Mouse (Mus musculus): Measurements from ENCODE around the gene Sgf29. TPM values are rescaled to one million over a fixed set of nuclear protein-coding genes. Genes with fewer than 3 reads are reported as not detected.
"Not testable (repeated sequence)": the region's sequence is repeated elsewhere in the genome, so short reads cannot be mapped to it uniquely, and the experiment has no call there.

Sgf29 gene
- total RNA-seq, 2 experiments from 2014 or later = 27.8 to 28.4 TPM

GRCm38 (mm10) chr7:126625369-126625768 lies 23.7 kb upstream of the Sgf29 start:
- DNase-seq (ENCODE audit: low spot score in 2 of 2) = peak; percentile 12 to 27
- peak overlapping the region; percentile 4; the same call in 1 of the 2 replicates for H3K4me3 ChIP-seq
- no peak for TF ChIP-seq CTCF (conservative IDR thresholded peaks at IDR 0.05)
- H3K27ac ChIP-seq = peak overlapping the region; percentile 36; the same call in 1 of the 2 replicates

GRCm38 (mm10) chr7:126625807-126626600 lies 23.1 kb upstream of the Sgf29 start:
- TF ChIP-seq CTCF (conservative IDR thresholded peaks at IDR 0.05) = no peak
- no peak for DNase-seq (ENCODE audit: low spot score in 2 of 2)
- Histone ChIP-seq H3K27ac (0 out of 2 replicates have a peak overlapping the region, but pooled peaks have one; percentile 7), H3K4me3 (no peak overlapping the region)

- no peak for DNase-seq (ENCODE audit: low spot score in 2 of 2)
- Histone ChIP-seq H3K4me3 (no peak overlapping the region), H3K27ac (no peak overlapping the region)
- TF ChIP-seq CTCF (conservative IDR thresholded peaks at IDR 0.05) = no peak
Measured at GRCm38 (mm10) chr7:126628111-126628510, 21.0 kb upstream of the Sgf29 start.

GRCm38 (mm10) chr7:126629915-126630314 lies 19.2 kb upstream of the Sgf29 start:
- no peak overlapping the region for H3K4me3 ChIP-seq
- DNase-seq (ENCODE audit: low spot score in 2 of 2) = no peak
- TF ChIP-seq CTCF (conservative IDR thresholded peaks at IDR 0.05) = no peak
- H3K27ac ChIP-seq = no peak overlapping the region

GRCm38 (mm10) chr7:126630824-126631518 lies 18.1 kb upstream of the Sgf29 start, which contains the start of gene Nupr1:
Gene Nupr1 (minus strand): TSS chr7:126630861.
- H3K27ac ChIP-seq = no peak within 1 kb of the TSS
- no peak within 1 kb of the TSS for H3K4me3 ChIP-seq
- no peak for TF ChIP-seq CTCF (conservative IDR thresholded peaks at IDR 0.05)
- no peak for DNase-seq (ENCODE audit: low spot score in 2 of 2)

- TF ChIP-seq CTCF (conservative IDR thresholded peaks at IDR 0.05) = no peak
- Histone ChIP-seq H3K4me3 (no peak overlapping the region), H3K27ac (no peak overlapping the region)
- DNase-seq (ENCODE audit: low spot score in 2 of 2) = no peak
Measured at GRCm38 (mm10) chr7:126632478-126632877, 16.6 kb upstream of the Sgf29 start.

- no peak for TF ChIP-seq CTCF (conservative IDR thresholded peaks at IDR 0.05)
- no peak overlapping the region for H3K4me3 ChIP-seq
- no peak overlapping the region for H3K27ac ChIP-seq
- DNase-seq (ENCODE audit: low spot score in 2 of 2) = no peak
Measured at GRCm38 (mm10) chr7:126635375-126635774, 13.7 kb upstream of the Sgf29 start.

GRCm38 (mm10) chr7:126636733-126637520 lies 12.2 kb upstream of the Sgf29 start:
- DNase-seq (ENCODE audit: low spot score in 2 of 2) = peak in 1 of 2 experiments; percentile 52

GRCm38 (mm10) chr7:126642545-126643243 lies 6.4 kb upstream of the Sgf29 start:
- TF ChIP-seq CTCF (conservative IDR thresholded peaks at IDR 0.05) = peak; percentile 47
- DNase-seq (ENCODE audit: low spot score in 2 of 2) = no peak
- Histone ChIP-seq H3K4me3 (no peak overlapping the region), H3K27ac (no peak overlapping the region)

More at GRCm38 (mm10) chr7:126636733-126637520, 12.2 kb upstream of the Sgf29 start:
- no peak overlapping the region for H3K27ac ChIP-seq
- no peak overlapping the region for H3K4me3 ChIP-seq
- peak; percentile 89 for TF ChIP-seq CTCF (conservative IDR thresholded peaks at IDR 0.05)

GRCm38 (mm10) chr7:126643244-126643617 lies 5.9 kb upstream of the Sgf29 start:
- TF ChIP-seq CTCF (conservative IDR thresholded peaks at IDR 0.05) = peak; percentile 79
- DNase-seq (ENCODE audit: low spot score in 2 of 2) = peak in 1 of 2 experiments; percentile 46
- H3K27ac ChIP-seq, H3K4me3 ChIP-seq: not testable (repeated sequence)

GRCm38 (mm10) chr7:126644345-126644744 lies 4.8 kb upstream of the Sgf29 start:
- Histone ChIP-seq H3K4me3 (no peak overlapping the region), H3K27ac (no peak overlapping the region)
- DNase-seq (ENCODE audit: low spot score in 2 of 2) = no peak
- TF ChIP-seq CTCF (conservative IDR thresholded peaks at IDR 0.05) = no peak

- no peak for TF ChIP-seq CTCF (conservative IDR thresholded peaks at IDR 0.05)
- DNase-seq (ENCODE audit: low spot score in 2 of 2) = no peak
- Histone ChIP-seq H3K4me3 (no peak overlapping the region), H3K27ac (no peak overlapping the region)
Measured at GRCm38 (mm10) chr7:126644914-126645313, 4.2 kb upstream of the Sgf29 start.
